Mouse (Mus musculus) forebrain, embryonic 12.5 days (tissue): ENCODE data around the gene Plbd1. TPM values are rescaled to one million over a fixed set of nuclear protein-coding genes. Genes with fewer than 3 reads are reported as not detected.

Experiments
- ATAC-seq: fragments of 200-750 bp; cut with Nextera tagmentation; 2 replicates; pipeline ENCODE4 v1.8.0; 2017; ENCODE audit warnings: moderate TSS enrichment; ENCODE audit not compliant: low FRiP score
- H3K27ac ChIP-seq: fragments of 300-500 bp; sonication (generic); 2 replicates; pipeline ENCODE4 v1.5.1; 2016; ENCODE audit warnings: mild to moderate bottlenecking
- H3K27me3 ChIP-seq: fragments of 300-500 bp; sonication (generic); 2 replicates; pipeline ENCODE4 v1.6.1; 2016; ENCODE audit warnings: mild to moderate bottlenecking
- H3K36me3 ChIP-seq: fragments of 300-500 bp; sonication (generic); replicated peaks from 2 replicates; pipeline ENCODE4 v1.6.1; 2016; ENCODE audit warnings: mild to moderate bottlenecking
- H3K4me1 ChIP-seq: fragments of 300-500 bp; sonication (generic); 2 replicates; pipeline ENCODE4 v1.6.1; 2016
- H3K4me2 ChIP-seq: fragments of 300-500 bp; sonication (generic); 2 replicates; pipeline ENCODE4 v1.6.1; 2016; ENCODE audit warnings: mild to moderate bottlenecking, moderate library complexity
- H3K4me3 ChIP-seq: fragments of 300-500 bp; sonication (generic); replicated peaks from 2 replicates; pipeline ENCODE4 v1.5.1; 2016; ENCODE audit warnings: mild to moderate bottlenecking
- H3K9ac ChIP-seq: fragments of 300-500 bp; sonication (generic); 2 replicates; pipeline ENCODE4 v1.6.1; 2016; ENCODE audit warnings: mild to moderate bottlenecking
- H3K9me3 ChIP-seq: fragments of 300-500 bp; sonication (generic); 2 replicates; pipeline ENCODE4 v1.6.1; 2016
- WGBS: fragments of 180-500 bp; shearing (Covaris S2); methylation state at CpG from one replicate; pipeline ENCODE4 v1.1.7; 2016; 5-methylcytosine and 5-hydroxymethylcytosine counted together
- polyA plus RNA-seq: library from polyadenylated mRNA; unstranded; fragments of >200 nt; fragmentation: Nextera tagmentation; extraction: Ambion mirVana; gene quantifications from 2 replicates; pipeline ENCODE4 v1.2.1, GENCODE M21; 2016

Gene Plbd1
- 0.41 and 1.0 TPM in 2 replicates for polyA plus RNA-seq

DNA sequence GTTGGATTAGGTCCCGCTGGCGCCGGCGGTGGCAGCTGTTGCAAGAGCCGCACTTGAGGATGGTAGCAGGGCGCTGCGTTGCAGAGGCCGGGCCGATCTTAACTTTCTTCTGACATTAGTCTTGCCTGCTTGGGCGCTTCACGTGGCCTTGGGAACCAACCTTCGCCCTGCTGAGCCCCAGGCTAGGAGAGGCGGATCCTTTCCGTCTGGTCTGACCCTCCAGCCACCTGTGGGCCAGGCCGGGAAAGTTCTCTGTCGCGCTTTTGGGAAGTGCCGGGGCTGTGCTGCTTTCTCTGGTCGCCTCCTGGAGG is at the start of gene Plbd1:
Gene Plbd1 (minus strand): TSS at position 223 of the 311 bp plus-strand sequence.
- ATAC-seq = no peak
- WGBS = under 1% methylated on average over 19 of the region's 19 CpGs
- Histone ChIP-seq H3K9ac (peak within 1 kb of the TSS; percentile 29; the same call in 1 of the 2 replicates), H3K27me3 (peaks cover 41% of the 10 kb centered on the region), H3K4me2 (peak within 1 kb of the TSS; percentile 63), H3K9me3 (no peaks in the 10 kb centered on the region), H3K27ac (no peak within 1 kb of the TSS), H3K4me3 (peak within 1 kb of the TSS; percentile 36), H3K4me1 (peaks cover 7% of the 10 kb centered on the region), H3K36me3 (no peaks in the 10 kb centered on the region)

DNA sequence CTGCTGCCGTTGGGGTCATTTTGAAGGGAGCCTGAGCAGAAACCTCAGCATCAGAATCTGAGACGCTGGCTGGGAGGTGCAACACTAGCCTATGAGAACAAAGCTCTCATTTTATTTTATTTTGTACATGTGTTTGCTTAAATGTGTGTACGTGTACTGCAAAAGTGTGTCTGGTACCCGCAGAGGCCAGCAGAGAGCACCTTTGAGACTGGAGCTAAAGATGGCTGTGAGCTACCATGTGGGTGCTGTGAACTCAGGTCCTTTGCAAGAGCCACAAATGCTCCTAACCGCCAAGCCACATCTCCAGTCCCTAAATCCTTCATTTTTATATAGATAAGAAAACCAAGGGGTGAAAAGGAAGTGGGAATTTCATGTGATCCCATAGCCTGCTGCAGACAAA is 48.7 kb upstream of the Plbd1 start:
- no peak overlapping the region for H3K9ac ChIP-seq
- ATAC-seq = no peak
- WGBS = 89% methylated on average over 5 of the region's 5 CpGs
- H3K36me3 ChIP-seq = no peaks in the 10 kb centered on the region
- no peaks in the 10 kb centered on the region for H3K27me3 ChIP-seq
- H3K4me3 ChIP-seq = no peak overlapping the region
- H3K4me2 ChIP-seq = no peak overlapping the region
- no peaks in the 10 kb centered on the region for H3K9me3 ChIP-seq
- no peaks in the 10 kb centered on the region for H3K4me1 ChIP-seq
- H3K27ac ChIP-seq = no peak overlapping the region

DNA sequence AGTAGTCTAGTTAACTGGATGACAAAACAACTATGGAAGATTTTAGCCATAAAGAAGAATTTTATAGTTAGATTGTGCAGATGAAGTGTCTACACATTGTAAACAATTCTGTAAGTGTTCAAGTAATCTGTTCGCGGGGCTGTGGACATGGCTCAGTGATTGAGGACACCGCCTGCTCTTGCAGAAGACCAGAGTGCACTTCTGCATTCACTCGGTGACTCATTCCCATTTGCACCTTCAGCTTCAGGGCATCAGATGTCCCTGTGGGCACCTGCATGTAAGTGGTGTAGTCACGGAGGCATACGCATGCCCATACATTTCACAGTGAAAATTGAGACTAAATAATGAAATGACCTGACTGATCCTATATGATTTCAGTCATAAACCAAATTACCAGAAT is 46.9 kb upstream of the Plbd1 start:
- no peaks in the 10 kb centered on the region for H3K4me1 ChIP-seq
- no peak for ATAC-seq
- no peak overlapping the region for H3K4me3 ChIP-seq
- no peak overlapping the region for H3K4me2 ChIP-seq
- H3K27ac ChIP-seq = no peak overlapping the region
- 93% methylated on average over 6 of the region's 6 CpGs for WGBS
- no peaks in the 10 kb centered on the region for H3K27me3 ChIP-seq
- H3K9ac ChIP-seq = no peak overlapping the region
- no peaks in the 10 kb centered on the region for H3K9me3 ChIP-seq
- no peaks in the 10 kb centered on the region for H3K36me3 ChIP-seq

DNA sequence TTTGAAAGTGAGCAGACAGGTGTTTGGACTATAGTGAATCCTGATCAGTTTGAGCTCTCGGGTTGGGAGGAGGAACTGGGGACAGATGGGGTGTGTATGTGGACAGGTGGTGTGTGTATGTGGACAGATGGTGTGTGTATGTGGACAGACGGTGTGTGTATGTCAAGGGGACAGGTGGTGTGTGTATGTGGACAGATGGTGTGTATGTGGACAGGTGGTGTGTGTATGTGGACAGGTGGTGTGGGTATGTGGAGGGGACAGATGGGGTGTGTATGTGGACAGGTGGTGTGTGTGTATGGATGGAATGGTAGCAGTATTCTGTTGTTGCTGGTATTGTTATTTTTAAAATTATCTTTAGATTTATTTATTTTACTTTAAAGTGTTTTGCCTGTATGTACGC is 40.1 kb upstream of the Plbd1 start:
- no peaks in the 10 kb centered on the region for H3K9me3 ChIP-seq
- H3K36me3 ChIP-seq = no peaks in the 10 kb centered on the region
- H3K4me2 ChIP-seq = no peak overlapping the region
- WGBS = 93% methylated on average over 3 of the region's 3 CpGs
- no peaks in the 10 kb centered on the region for H3K4me1 ChIP-seq
- no peak for ATAC-seq
- H3K27me3 ChIP-seq = no peaks in the 10 kb centered on the region
- H3K9ac ChIP-seq = no peak overlapping the region
- H3K4me3 ChIP-seq = no peak overlapping the region
- no peak overlapping the region for H3K27ac ChIP-seq

DNA sequence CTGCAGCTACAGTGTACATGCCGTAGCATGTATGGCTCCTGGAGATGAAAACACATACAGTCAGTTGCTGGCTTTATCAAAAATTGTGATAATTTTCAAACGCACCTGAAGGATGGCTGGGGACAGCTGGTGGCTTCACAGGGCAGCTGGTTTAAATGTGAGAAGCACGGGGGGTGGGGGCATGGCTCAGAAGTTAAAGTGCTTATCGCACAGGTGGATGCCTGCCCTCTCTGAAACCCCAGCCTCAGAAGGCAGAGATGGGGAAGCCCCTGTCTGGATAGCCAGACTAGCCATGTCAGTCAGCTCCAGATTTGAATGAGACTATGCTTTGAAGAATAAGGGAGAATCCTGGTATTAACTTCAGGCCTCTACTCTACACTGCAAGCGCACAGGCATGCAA is 39.5 kb upstream of the Plbd1 start:
- H3K27ac ChIP-seq = no peak overlapping the region
- H3K27me3 ChIP-seq = no peaks in the 10 kb centered on the region
- no peak overlapping the region for H3K4me2 ChIP-seq
- H3K9ac ChIP-seq = no peak overlapping the region
- H3K9me3 ChIP-seq = no peaks in the 10 kb centered on the region
- no peak overlapping the region for H3K4me3 ChIP-seq
- no peak for ATAC-seq
- WGBS = 92% methylated on average over 5 of the region's 5 CpGs
- no peaks in the 10 kb centered on the region for H3K36me3 ChIP-seq
- no peaks in the 10 kb centered on the region for H3K4me1 ChIP-seq

DNA sequence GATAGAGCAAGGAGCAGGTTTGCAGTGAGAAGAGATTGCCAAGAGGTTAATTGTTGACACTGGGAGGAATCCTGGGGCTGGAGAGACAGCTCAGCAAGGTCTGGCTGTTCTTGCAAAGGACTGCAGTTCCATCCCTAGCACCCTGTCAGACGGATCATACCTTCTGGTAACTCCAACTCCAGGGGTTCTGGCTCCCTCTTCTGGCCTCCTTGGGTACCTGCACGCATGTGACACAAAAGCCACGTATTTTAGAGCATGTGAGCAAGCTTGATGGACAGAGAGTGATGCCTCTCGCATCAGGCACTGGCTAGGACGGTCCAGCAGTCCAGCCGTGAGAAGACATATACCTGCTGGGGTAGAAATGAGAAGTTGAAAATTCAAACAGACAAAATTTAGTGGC is 29.6 kb upstream of the Plbd1 start:
- Histone ChIP-seq H3K4me2 (no peak overlapping the region), H3K9me3 (0 out of 2 replicates have a peak, but pooled peaks cover 3% of the 10 kb centered on the region), H3K36me3 (no peaks in the 10 kb centered on the region), H3K4me1 (no peaks in the 10 kb centered on the region), H3K27me3 (no peaks in the 10 kb centered on the region), H3K27ac (no peak overlapping the region), H3K4me3 (no peak overlapping the region), H3K9ac (no peak overlapping the region)
- no peak for ATAC-seq
- WGBS = 91% methylated on average over 6 of the region's 6 CpGs

DNA sequence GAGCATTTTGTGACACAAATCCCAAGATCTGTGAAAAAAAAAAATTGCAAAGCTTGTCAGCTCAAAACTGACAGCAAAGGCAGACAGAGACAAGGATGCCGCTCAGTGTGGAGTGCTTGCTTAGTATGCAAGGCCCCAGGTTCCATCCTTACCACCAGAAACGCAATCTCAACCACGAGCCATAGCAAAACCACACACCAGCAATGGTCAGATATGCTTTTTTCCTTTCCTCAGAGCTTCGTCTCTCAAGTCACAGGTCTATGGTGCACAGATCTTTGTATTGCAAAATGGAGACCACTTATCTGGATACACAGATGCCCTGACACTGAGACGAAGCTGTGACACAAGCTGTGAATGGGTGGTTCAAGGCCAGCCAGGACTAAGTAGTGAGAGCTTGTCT is 28.8 kb upstream of the Plbd1 start:
- Histone ChIP-seq H3K27ac (no peak overlapping the region), H3K27me3 (no peaks in the 10 kb centered on the region), H3K4me1 (no peaks in the 10 kb centered on the region), H3K9ac (no peak overlapping the region), H3K4me2 (no peak overlapping the region), H3K36me3 (no peaks in the 10 kb centered on the region), H3K9me3 (0 out of 2 replicates have a peak, but pooled peaks cover 3% of the 10 kb centered on the region), H3K4me3 (no peak overlapping the region)
- ATAC-seq = no peak
- WGBS = 82% methylated on average over 5 of the region's 5 CpGs

DNA sequence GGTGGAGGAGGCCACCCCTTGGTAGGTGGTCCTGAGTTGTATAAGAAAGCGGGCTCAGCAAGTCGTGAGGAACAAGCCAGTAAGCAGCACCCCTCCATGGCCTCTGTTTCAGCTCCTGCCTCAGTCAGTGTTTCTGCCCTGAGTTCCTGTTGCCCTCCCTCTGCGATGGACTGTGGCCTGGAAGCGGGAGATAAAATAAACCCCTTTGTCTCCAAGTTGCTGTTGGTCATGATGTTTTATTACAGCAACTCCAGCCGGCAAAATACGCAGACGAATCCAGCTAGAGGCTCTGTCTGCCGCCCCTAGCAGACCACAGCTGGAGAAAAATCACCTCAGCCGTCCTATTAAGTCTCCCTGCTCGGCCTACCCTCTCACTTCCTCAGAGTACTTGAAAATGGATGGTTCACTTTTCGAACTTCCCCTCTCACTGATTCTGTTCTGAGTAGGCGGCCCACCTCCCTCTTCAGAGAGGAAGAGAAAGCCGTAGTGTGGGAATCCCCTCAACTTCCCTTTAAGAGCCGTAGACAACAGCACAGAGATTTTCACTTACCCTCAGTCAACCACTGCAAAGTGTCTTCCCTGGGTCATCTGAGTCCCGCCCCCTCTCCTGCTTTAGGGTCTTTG is 28.2 kb upstream of the Plbd1 start:
- Histone ChIP-seq H3K36me3 (no peaks in the 10 kb centered on the region), H3K27ac (no peak overlapping the region), H3K4me1 (no peaks in the 10 kb centered on the region), H3K4me2 (no peak overlapping the region), H3K9me3 (0 out of 2 replicates have a peak, but pooled peaks cover 3% of the 10 kb centered on the region), H3K9ac (no peak overlapping the region), H3K4me3 (no peak overlapping the region), H3K27me3 (no peaks in the 10 kb centered on the region)
- 80% methylated on average over 15 of the region's 15 CpGs for WGBS
- ATAC-seq = no peak

DNA sequence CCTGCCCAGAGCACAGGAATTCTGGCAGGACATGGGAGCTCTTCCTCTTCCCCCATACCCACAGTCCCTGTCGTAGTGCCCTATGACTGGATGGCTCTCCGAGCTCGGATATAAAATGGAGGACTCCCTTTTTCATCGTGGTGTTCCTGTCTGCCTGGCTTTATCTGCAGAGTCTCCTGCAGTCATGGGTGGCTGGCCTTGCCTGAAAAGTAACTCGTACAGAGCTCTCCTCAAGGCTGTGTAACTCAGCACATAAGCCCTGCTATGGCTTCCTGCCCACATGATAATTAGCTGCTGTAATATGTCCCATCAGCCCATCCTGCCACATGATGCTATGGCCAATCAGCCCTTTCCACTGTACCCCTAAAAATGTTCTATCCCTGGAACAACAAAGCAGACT is 23.7 kb upstream of the Plbd1 start:
- Histone ChIP-seq H3K27me3 (no peaks in the 10 kb centered on the region), H3K4me2 (no peak overlapping the region), H3K9me3 (no peaks in the 10 kb centered on the region), H3K9ac (no peak overlapping the region), H3K4me1 (no peaks in the 10 kb centered on the region), H3K27ac (no peak overlapping the region), H3K4me3 (no peak overlapping the region), H3K36me3 (no peaks in the 10 kb centered on the region)
- ATAC-seq = no peak
- 82% methylated on average over 5 of the region's 5 CpGs for WGBS

DNA sequence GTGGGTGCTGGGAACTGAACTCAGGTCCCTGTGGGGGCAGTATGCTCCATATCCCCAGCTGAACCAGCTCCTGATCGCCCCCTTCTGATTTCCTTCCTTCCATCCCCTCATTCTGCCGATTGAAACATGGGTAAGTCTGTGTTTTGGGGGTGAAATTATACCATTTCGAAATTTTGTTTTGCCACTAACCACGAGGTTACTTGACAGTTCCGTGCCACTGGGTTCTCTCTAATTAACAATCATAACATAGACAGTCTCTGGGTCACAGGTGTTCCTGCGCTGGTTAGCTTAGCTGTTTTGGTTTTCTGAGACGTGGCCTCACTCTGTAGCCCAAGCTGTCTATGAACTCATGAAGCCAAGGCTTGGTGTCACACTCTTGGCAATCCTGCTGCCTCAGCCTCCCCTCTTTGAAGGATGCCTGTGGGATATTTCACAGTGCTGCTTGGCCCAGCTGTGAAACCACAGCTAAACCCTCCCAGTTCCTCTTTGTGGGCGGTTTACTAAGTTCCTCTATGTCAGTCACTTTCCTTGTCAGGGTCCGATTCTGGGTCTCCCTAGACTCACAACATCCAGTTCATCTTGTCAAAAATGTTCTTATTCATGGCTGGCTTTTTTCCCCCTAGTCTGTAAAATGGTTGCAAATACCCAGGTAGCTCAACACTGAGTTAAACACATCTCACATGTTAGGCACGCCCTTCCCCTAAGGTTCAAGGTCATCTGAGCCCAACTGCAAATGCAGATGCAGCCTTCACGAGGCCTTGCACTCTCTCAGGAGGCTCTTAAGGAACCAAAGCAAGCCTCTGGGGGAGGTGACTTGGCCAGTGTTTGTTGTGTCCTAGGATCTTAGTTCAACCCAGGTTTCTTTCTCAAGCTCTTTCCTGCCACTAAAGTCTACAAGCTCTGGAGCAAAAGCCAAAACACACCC is 21.9 kb upstream of the Plbd1 start:
- Histone ChIP-seq H3K27ac (no peak overlapping the region), H3K4me2 (no peak overlapping the region), H3K9me3 (no peaks in the 10 kb centered on the region), H3K36me3 (no peaks in the 10 kb centered on the region), H3K4me3 (no peak overlapping the region), H3K9ac (no peak overlapping the region), H3K27me3 (no peaks in the 10 kb centered on the region), H3K4me1 (no peaks in the 10 kb centered on the region)
- 84% methylated on average over 11 of the region's 11 CpGs for WGBS
- ATAC-seq = no peak

DNA sequence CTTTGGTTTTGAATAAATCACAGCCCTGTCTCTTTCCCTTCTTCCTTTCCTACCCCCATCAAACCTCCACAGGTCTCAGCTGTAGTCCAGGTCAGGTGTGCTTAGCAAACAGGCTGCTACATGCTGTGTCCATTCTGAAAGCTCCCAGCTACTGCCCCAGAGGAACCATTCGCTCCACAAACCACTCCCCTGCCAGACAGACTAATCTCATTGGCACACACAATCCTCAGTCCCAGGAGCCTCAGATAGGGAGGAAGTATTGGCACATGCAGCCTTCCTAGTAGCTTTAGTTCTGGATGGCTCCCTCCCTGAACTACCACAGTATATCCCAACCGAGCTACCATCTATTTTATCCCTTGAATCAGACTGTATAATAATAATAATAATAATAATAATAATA is 17.7 kb upstream of the Plbd1 start:
- Histone ChIP-seq H3K4me2 (no peak overlapping the region), H3K27me3 (no peaks in the 10 kb centered on the region), H3K4me1 (no peaks in the 10 kb centered on the region), H3K9ac (no peak overlapping the region), H3K9me3 (no peaks in the 10 kb centered on the region), H3K27ac (no peak overlapping the region), H3K36me3 (no peaks in the 10 kb centered on the region), H3K4me3 (no peak overlapping the region)
- 31% methylated on average over 2 of the region's 2 CpGs for WGBS
- no peak for ATAC-seq

DNA sequence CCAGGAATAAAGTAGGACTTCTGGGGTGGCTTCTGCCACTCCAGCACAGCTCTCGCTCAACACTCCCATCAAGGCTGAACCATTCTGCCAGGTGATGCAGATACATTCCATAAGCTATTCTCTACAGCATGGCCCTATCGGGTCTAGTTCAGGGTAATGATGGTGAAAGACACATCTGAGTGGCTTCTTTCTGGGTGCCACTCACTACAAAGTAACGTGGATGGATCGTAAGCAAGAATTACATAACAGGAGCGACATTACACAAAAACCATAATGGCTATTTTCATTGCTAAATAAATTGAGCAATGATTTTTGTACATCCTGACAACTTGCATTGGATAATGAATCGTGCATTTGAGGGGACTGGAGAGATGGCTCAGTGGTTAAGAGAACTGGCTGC is 13.2 kb upstream of the Plbd1 start:
- 90% methylated on average over 6 of the region's 6 CpGs for WGBS
- Histone ChIP-seq H3K27ac (no peak overlapping the region), H3K9ac (no peak overlapping the region), H3K9me3 (no peaks in the 10 kb centered on the region), H3K4me1 (no peaks in the 10 kb centered on the region), H3K27me3 (no peaks in the 10 kb centered on the region), H3K4me3 (no peak overlapping the region), H3K36me3 (no peaks in the 10 kb centered on the region), H3K4me2 (no peak overlapping the region)
- ATAC-seq = no peak

DNA sequence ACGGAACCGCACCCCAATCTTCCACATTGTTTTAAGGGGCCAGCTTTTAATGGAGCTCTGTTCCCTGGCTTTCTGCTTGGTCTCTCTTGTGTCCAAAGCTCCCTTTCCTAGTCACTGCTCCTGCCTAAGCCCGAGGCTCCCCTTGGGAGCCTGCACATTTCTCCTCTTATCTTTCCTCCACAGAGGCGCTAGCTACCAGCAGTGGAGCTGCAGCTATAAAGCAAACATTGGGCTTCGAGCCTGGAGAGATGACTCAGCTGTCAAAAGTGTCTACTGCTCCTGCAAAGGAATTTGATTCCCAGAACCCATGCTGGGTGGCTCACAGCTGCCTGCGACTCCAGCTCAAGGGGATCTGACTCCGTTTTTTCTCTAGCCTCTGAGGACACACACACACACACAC is 10.7 kb upstream of the Plbd1 start:
- Histone ChIP-seq H3K9me3 (no peaks in the 10 kb centered on the region), H3K36me3 (no peaks in the 10 kb centered on the region), H3K4me1 (no peaks in the 10 kb centered on the region), H3K9ac (no peak overlapping the region), H3K4me3 (no peak overlapping the region), H3K4me2 (no peak overlapping the region), H3K27ac (no peak overlapping the region), H3K27me3 (no peaks in the 10 kb centered on the region)
- WGBS = 80% methylated on average over 7 of the region's 7 CpGs
- no peak for ATAC-seq
